Mouse (Mus musculus) heart, embryonic 12.5 days (tissue): ENCODE results near the gene Prop1. TPM values are rescaled to one million over a fixed set of nuclear protein-coding genes. Genes with fewer than 3 reads are reported as not detected.
A peak's percentile ranks its signal among the peaks of the same experiment; 100 is the strongest.

Experiments used
- ATAC-seq: fragments of 200-750 bp; cut with Nextera tagmentation; 2 replicates; pipeline ENCODE4 v1.8.0; 2017; ENCODE audit warnings: moderate TSS enrichment, moderate library complexity; ENCODE audit not compliant: insufficient number of reproducible peaks, low FRiP score
- H3K27ac ChIP-seq: fragments of 300-500 bp; sonication (generic); 2 replicates; pipeline ENCODE4 v1.5.1; 2016; ENCODE audit warnings: mild to moderate bottlenecking, moderate library complexity; ENCODE audit not compliant: poor library complexity, severe bottlenecking
- H3K27me3 ChIP-seq: fragments of 300-500 bp; sonication (generic); replicated peaks from 2 replicates; pipeline ENCODE4 v1.6.1; 2016; ENCODE audit warnings: mild to moderate bottlenecking, moderate library complexity
- H3K36me3 ChIP-seq: fragments of 300-500 bp; sonication (generic); 2 replicates; pipeline ENCODE4 v1.6.1; 2016; ENCODE audit warnings: mild to moderate bottlenecking, moderate library complexity
- H3K4me1 ChIP-seq: fragments of 300-500 bp; sonication (generic); replicated peaks from 2 replicates; pipeline ENCODE4 v1.6.1; 2016; ENCODE audit warnings: mild to moderate bottlenecking
- H3K4me2 ChIP-seq: fragments of 300-500 bp; sonication (generic); 2 replicates; pipeline ENCODE4 v1.6.1; 2016; ENCODE audit warnings: mild to moderate bottlenecking, moderate library complexity
- H3K4me3 ChIP-seq: fragments of 300-500 bp; sonication (generic); 2 replicates; pipeline ENCODE4 v1.5.1; 2016; ENCODE audit warnings: mild to moderate bottlenecking
- H3K9ac ChIP-seq: fragments of 300-500 bp; sonication (generic); 2 replicates; pipeline ENCODE4 v1.6.1; 2016; ENCODE audit warnings: mild to moderate bottlenecking, moderate library complexity
- H3K9me3 ChIP-seq: fragments of 300-500 bp; sonication (generic); replicated peaks from 2 replicates; pipeline ENCODE4 v1.6.1; 2016; ENCODE audit warnings: mild to moderate bottlenecking, moderate library complexity
- WGBS: fragments of 180-500 bp; shearing (Covaris S2); methylation state at CpG from one replicate; pipeline ENCODE4 v1.1.7; 2016; 5-methylcytosine and 5-hydroxymethylcytosine counted together
- polyA plus RNA-seq: library from polyadenylated mRNA; unstranded; fragments of >200 nt; fragmentation: Nextera tagmentation; extraction: Ambion mirVana; gene quantifications from 2 replicates; pipeline ENCODE4 v1.2.1, GENCODE M21; 2016

Prop1 gene
- polyA plus RNA-seq, 1 experiment from 2014 or later: not detected

GRCm38 (mm10) chr11:50932040-50932439 is 21.5 kb downstream of the Prop1 start:
- Histone ChIP-seq H3K4me3 (no peak overlapping the region), H3K36me3 (no peaks in the 10 kb centered on the region), H3K4me1 (peaks cover 9% of the 10 kb centered on the region), H3K27me3 (peaks cover 15% of the 10 kb centered on the region), H3K4me2 (no peak overlapping the region), H3K27ac (no peak overlapping the region), H3K9me3 (no peaks in the 10 kb centered on the region), H3K9ac (no peak overlapping the region)
- ATAC-seq: no peak
- WGBS: 78% methylated on average over 1 of the region's 1 CpGs

- H3K27me3 ChIP-seq: peaks cover 15% of the 10 kb centered on the region
- H3K36me3 ChIP-seq: no peaks in the 10 kb centered on the region
- no peak within 1 kb of the TSS for H3K27ac ChIP-seq
- H3K9me3 ChIP-seq: no peaks in the 10 kb centered on the region
- peak within 1 kb of the TSS; percentile 85 for H3K9ac ChIP-seq
- H3K4me3 ChIP-seq: peak within 1 kb of the TSS; percentile 93
- WGBS: 0% methylated on average over 18 of the region's 18 CpGs
- H3K4me1 ChIP-seq: peaks cover 9% of the 10 kb centered on the region
- ATAC-seq: peak; percentile 91
- peak within 1 kb of the TSS; percentile 89 for H3K4me2 ChIP-seq
Measured at GRCm38 (mm10) chr11:50931451-50931866, 22.1 kb downstream of the Prop1 start, which contains the start of gene Zfp354b. TSS of gene Zfp354b (minus strand) at chr11:50931633.

- Histone ChIP-seq H3K36me3 (no peaks in the 10 kb centered on the region), H3K4me3 (peak overlapping the region; percentile 93), H3K4me1 (peaks cover 9% of the 10 kb centered on the region), H3K9ac (peak overlapping the region; percentile 85), H3K9me3 (no peaks in the 10 kb centered on the region), H3K27ac (no peak overlapping the region), H3K4me2 (peak overlapping the region; percentile 89), H3K27me3 (peaks cover 15% of the 10 kb centered on the region)
- ATAC-seq: peak; percentile 60
- WGBS: under 1% methylated on average over 16 of the region's 16 CpGs
Measured at GRCm38 (mm10) chr11:50931021-50931420, 22.5 kb downstream of the Prop1 start.

DNA sequence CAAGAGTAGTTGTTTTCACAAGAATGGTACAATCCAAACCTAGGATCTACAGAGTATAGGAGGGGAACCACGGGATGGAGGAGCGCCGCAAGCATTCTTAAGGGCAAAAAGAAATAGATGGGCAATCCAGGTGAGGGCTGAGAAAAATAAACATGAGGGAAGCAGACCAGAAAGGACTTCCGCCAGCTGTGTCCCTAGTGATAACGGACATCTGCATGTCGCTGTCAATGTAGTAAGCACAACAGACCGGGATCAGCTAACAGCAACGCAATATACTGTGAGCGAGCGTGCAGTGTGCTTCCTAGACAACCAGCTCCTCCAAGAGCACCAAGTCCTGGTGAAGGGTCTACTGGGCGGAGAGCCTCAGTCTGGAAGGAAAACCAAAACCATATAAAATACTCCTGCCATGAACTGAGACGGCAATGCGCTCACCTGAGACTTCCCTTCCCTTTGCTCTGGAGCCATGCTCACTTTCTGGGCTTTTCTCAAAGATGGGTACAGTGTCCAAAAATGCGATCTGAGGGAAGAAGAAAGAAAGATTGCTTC is 23.0 kb downstream of the Prop1 start:
- Histone ChIP-seq H3K36me3 (no peaks in the 10 kb centered on the region), H3K27me3 (peaks cover 15% of the 10 kb centered on the region), H3K4me2 (peak overlapping the region; percentile 89), H3K9ac (peak overlapping the region; percentile 85), H3K27ac (no peak overlapping the region), H3K4me3 (peak overlapping the region; percentile 93), H3K9me3 (no peaks in the 10 kb centered on the region), H3K4me1 (peaks cover 9% of the 10 kb centered on the region)
- WGBS: 12% methylated on average over 14 of the region's 14 CpGs
- ATAC-seq: peak; percentile 36; the same call in 1 of the 2 replicates

DNA sequence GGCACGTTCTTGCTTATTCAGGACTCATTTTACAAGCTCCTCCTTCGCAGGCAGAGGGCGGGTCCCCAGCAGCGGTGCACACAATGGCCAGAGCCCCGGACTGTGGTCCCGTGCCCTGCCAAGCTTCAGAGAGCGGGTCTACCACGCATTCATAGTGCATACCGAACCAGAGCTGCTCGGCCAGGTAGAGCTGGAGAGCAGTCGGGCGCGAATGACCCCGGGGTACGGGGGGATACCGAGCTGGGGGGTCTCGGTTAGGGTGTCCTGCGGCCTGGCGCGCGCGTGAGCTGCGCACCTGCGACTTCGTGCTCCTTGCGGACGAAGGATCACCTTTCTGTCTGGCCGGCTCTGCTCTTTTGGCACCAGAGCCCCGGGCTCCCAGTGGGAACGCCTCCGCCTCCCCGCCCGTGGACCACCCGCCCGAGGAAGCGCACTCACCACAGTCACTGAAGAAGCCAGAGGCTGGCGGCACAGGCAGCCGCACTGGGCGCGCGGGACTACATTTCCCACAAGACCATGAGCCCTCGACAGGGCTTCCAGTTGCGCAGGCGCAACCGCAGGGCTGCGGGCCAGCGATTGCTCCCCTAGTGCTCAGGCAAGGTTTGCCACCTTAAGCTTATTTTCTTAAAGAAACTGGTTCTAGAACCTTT is 37.8 kb downstream of the Prop1 start, which contains the start of gene Zfp2:
Gene Zfp2 (minus strand): TSS at position 495 of the 650 bp plus-strand sequence.
- Histone ChIP-seq H3K27me3 (no peaks in the 10 kb centered on the region), H3K4me3 (peak within 1 kb of the TSS; percentile 95), H3K4me1 (no peaks in the 10 kb centered on the region), H3K9me3 (peaks cover 3% of the 10 kb centered on the region; the same call in 1 of the 2 replicates), H3K36me3 (peaks cover 14% of the 10 kb centered on the region), H3K4me2 (peak within 1 kb of the TSS; percentile 59), H3K27ac (no peak within 1 kb of the TSS), H3K9ac (peak within 1 kb of the TSS; percentile 92)
- peak; percentile 97 for ATAC-seq
- under 1% methylated on average over 47 of the region's 47 CpGs for WGBS

DNA sequence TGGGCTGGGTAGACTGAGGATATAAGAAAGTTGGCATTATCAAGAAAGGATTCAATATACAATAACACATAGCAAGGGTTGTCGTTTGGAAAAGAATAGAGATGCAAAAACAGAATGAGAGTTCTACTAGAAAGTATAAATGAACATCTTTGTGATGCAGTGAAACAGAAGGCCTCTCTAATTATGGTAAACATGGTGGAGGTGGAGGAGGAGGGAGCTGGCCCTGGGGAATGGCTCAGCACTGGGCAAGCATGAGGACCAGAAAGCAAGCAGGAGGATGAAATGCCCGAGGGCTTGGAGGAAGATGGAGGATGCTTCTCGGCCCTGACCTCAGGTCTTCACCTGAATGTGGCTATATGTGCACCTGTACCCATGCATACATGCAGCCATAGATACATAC is 39.1 kb downstream of the Prop1 start:
- Histone ChIP-seq H3K27ac (no peak overlapping the region), H3K4me1 (no peaks in the 10 kb centered on the region), H3K4me3 (no peak overlapping the region), H3K36me3 (peaks cover 28% of the 10 kb centered on the region), H3K9me3 (peaks cover 3% of the 10 kb centered on the region; the same call in 1 of the 2 replicates), H3K27me3 (no peaks in the 10 kb centered on the region), H3K9ac (no peak overlapping the region), H3K4me2 (no peak overlapping the region)
- no peak for ATAC-seq
- 79% methylated on average over 3 of the region's 3 CpGs for WGBS

GRCm38 (mm10) chr11:50913301-50913700 is 40.3 kb downstream of the Prop1 start:
- Histone ChIP-seq H3K27ac (no peak overlapping the region), H3K36me3 (peaks cover 39% of the 10 kb centered on the region), H3K27me3 (no peaks in the 10 kb centered on the region)

GRCm38 (mm10) chr11:50908136-50908535 is 45.4 kb downstream of the Prop1 start:
- Histone ChIP-seq H3K4me2 (no peak overlapping the region), H3K27ac (no peak overlapping the region), H3K9ac (no peak overlapping the region), H3K4me1 (no peaks in the 10 kb centered on the region), H3K36me3 (peaks cover 88% of the 10 kb centered on the region), H3K4me3 (no peak overlapping the region), H3K27me3 (no peaks in the 10 kb centered on the region), H3K9me3 (peaks cover 38% of the 10 kb centered on the region)
- ATAC-seq: no peak
- 87% methylated on average over 5 of the region's 5 CpGs for WGBS

More at GRCm38 (mm10) chr11:50913301-50913700, 40.3 kb downstream of the Prop1 start:
- Histone ChIP-seq H3K4me3 (no peak overlapping the region), H3K4me2 (no peak overlapping the region), H3K9ac (no peak overlapping the region), H3K9me3 (peaks cover 6% of the 10 kb centered on the region; the same call in 1 of the 2 replicates), H3K4me1 (no peaks in the 10 kb centered on the region)
- WGBS: 89% methylated on average over 1 of the region's 1 CpGs
- no peak for ATAC-seq

Other genes with a start within 250 kb of the Prop1 start
- gene Zfp354c, start 126.0 kb downstream of the Prop1 start, polyA plus RNA-seq: 18.3 and 21.0 TPM in 2 replicates
- 0.30 and 0.47 TPM in 2 replicates for gene Zfp879, start 112.2 kb downstream of the Prop1 start, polyA plus RNA-seq
- 0.10 TPM in 1 of 2 replicates, not detected in the other for gene Grm6, start 103.1 kb downstream of the Prop1 start, polyA plus RNA-seq
- gene Zfp454, start 66.1 kb downstream of the Prop1 start, polyA plus RNA-seq: 2.8 and 2.9 TPM in 2 replicates
- gene Zfp2, start 37.6 kb downstream of the Prop1 start, polyA plus RNA-seq: 6.7 and 8.1 TPM in 2 replicates
- 0.60 and 1.1 TPM in 2 replicates for gene Zfp354b, start 22.1 kb downstream of the Prop1 start, polyA plus RNA-seq
- not detected in 2 replicates for gene 4933414I15Rik, start 10.0 kb downstream of the Prop1 start, polyA plus RNA-seq
- not detected in 2 replicates for gene Olfr1378, start 12.8 kb upstream of the Prop1 start, polyA plus RNA-seq
- not detected in 2 replicates for gene Olfr1377, start 28.2 kb upstream of the Prop1 start, polyA plus RNA-seq
- gene Olfr51, start 49.8 kb upstream of the Prop1 start, polyA plus RNA-seq: not detected in 2 replicates
- not detected in 2 replicates for gene Olfr54, start 60.5 kb upstream of the Prop1 start, polyA plus RNA-seq
- gene Olfr1375, start 94.3 kb upstream of the Prop1 start, polyA plus RNA-seq: not detected in 2 replicates
- 5.4 and 6.4 TPM in 2 replicates for gene Zfp354a, start 105.5 kb upstream of the Prop1 start, polyA plus RNA-seq